Mouse (Mus musculus) embryo, embryonic 9.5 days (tissue): ENCODE data around the gene Usp16.
"Not testable (repeated sequence)": the region's sequence is repeated elsewhere in the genome, so short reads cannot be mapped to it uniquely, and the experiment has no call there.

ENCODE experiments used
- DNase-seq: peaks from one replicate; pipeline ENCODE4 v3.0.0-alpha.2; 2017; ENCODE audit errors: extremely low spot score

Gene Usp16

GRCm38 (mm10) chr16:87486739-87487138, 32.2 kb downstream of the Usp16 start:
- no peak for DNase-seq

GRCm38 (mm10) chr16:87488605-87489004, 34.1 kb downstream of the Usp16 start:
- DNase-seq: no peak

DNA sequence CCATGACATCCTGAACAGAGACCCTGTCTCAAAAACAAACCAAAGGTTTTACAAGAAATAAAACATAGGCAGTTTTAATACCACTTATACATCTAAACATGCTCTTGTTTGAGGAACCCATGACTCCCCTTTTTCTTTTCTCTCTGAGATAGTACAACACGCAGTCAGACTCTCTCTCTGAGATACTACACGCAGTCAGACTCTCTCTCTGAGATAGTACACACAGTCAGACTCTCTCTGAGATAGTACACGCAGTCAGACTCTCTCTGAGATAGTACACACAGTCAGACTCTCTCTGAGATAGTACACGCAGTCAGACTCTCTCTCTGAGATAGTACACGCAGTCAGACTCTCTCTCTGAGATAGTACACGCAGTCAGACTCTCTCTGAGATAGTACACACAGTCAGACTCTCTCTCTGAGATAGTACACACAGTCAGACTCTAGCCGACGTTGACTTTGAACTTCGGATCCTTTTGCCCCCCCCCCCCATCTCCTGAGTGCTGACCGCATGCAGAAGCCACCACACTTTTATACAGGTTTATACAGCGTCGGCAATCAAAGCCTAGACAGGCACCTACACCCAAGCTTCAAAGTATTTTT, 37.8 kb downstream of the Usp16 start:
- DNase-seq: not testable (repeated sequence)

DNA sequence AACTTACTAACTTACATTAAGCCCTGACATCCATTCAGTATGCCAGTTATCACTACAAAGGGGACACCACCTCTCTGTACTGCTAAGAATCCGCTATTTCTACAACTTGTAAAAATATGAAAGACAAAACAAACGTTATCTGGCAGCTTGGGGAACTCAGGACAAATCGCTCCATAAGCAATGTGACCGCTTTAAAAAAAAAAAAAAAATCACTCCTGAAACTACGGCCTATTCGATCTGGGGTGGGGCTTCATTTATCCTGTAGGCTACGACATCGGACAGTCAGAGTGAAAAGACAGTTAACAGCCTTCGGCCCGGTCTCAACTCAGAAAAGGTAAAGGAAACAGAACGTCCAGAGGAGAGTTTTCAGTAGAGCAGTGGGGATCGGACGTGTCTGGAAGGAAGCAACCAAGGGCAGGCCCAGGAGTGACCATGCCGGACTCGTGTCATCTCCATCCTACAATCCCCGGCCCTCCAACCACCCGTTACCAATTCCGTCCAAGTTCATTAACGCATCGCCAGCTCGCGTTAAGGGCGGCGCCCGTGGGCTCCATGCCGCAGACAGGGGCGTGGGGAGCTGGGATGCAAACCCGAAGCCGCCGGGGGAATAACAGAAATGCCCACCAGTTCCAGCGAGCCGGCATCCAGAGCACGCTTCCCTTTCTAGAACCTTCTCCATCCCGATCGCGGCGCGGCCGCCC, 40.6 kb downstream of the Usp16 start:
- no peak for DNase-seq

- peak; percentile 97 for DNase-seq
Measured at GRCm38 (mm10) chr16:87495716-87496447, 41.4 kb downstream of the Usp16 start, which contains the start of gene Cct8. TSS of gene Cct8 (minus strand) at chr16:87495873.

- DNase-seq: no peak
Measured at GRCm38 (mm10) chr16:87496728-87497127, 42.2 kb downstream of the Usp16 start.

DNA sequence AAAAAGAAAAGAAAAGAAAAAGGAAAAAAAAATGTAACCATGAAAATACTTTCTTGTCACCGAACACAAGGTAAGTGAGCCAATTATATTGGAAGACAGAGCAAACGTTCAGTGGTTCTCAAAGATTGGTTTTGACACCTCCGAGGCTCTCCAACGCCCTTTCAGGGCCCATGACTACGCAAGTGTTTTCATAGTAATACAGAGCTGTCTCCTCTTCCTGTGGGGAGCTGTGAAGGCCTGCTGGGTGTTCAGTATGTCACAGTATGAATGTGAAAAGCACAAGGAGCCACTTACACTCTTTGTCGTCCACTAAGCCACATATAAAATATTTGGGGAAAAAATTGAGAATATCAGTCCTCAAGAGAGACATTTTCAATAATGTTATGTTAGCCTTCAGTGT, 42.7 kb downstream of the Usp16 start:
- no peak for DNase-seq

- no peak for DNase-seq
Measured at GRCm38 (mm10) chr16:87499556-87499955, 45.1 kb downstream of the Usp16 start.

GRCm38 (mm10) chr16:87501304-87502078, 47.0 kb downstream of the Usp16 start:
- DNase-seq: no peak

GRCm38 (mm10) chr16:87511706-87512105, 57.2 kb downstream of the Usp16 start:
- no peak for DNase-seq

GRCm38 (mm10) chr16:87512331-87512730, 57.8 kb downstream of the Usp16 start:
- no peak for DNase-seq

GRCm38 (mm10) chr16:87524228-87524627, 69.7 kb downstream of the Usp16 start:
- DNase-seq: no peak

DNA sequence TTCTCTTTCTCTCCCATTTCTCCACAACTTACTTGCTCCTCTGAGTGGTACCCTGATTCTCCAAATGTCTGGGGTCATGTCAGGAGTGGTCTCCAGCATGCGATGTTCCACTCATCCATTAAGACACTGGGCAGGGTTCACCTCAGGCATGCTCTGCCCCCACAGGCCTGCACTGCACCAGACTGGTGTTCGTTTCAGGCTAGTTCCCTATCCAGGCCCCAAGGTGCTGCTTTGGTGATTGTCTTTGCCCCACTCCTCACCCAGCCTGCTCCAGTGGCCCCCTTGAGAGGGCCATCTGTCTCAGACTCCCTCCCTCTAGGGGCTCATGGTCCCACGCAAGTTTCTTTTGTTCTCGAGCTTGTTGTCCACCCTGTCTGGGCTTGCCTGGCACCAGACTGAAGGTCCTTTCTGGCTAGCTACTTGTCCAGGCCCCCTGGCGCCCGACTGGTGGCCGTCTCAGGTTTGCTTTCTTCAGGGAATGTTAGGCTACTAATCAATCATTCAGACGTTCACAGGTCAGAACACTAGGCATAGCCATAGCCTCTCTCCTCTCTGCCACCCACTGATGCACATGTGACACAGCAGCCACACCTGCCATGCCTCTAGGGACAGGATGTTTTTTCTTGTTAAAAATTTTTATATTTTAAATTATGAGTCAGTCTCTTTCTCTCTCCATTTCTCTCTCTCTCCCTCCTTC, 73.2 kb downstream of the Usp16 start:
- DNase-seq: no peak

DNA sequence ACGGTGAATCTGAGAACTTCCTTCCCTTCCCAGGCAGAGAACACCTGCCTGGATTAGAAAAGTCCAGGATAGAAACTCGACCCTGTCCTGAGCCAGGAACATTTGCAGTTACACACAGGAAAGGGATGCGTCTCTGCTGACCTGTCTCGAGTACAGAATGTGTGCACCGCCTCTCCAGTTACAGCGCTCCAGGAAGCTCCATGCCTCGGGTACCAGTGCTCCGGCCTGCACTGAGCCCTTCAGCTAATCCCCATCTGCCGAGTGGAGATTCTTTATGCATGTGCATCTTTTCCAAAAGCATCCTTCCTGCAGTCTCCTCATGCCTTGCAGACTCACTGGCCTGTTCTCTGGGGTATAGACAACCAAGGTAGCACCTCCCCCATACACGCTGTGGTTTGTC, 74.3 kb downstream of the Usp16 start:
- no peak for DNase-seq
